Mouse (Mus musculus) C2C12 (cell line): ENCODE results near the gene Cacna2d3.

ENCODE experiments used
- CTCF ChIP-seq: IDR thresholded peaks from one replicate; pipeline ENCODE4 v1.5.1; 2011; ENCODE audit not compliant: control insufficient read depth, insufficient read depth, insufficient read length
- MYOG ChIP-seq: IDR thresholded peaks from one replicate; pipeline ENCODE4 v1.6.1; 2011; ENCODE audit not compliant: control insufficient read depth, insufficient read length; ENCODE audit errors: extremely low read depth

GRCm38 (mm10) chr14:29548646-29549045 is 173.0 kb downstream of the Cacna2d3 start:
- TF ChIP-seq CTCF: no peak
- TF ChIP-seq MYOG: no peak
